Mouse (Mus musculus): ENCODE measurements around the gene Onecut1. TPM values are rescaled to one million over a fixed set of nuclear protein-coding genes. Genes with fewer than 3 reads are reported as not detected.

Onecut1 gene
- total RNA-seq, 2 experiments from 2014 or later: not detected

GRCm38 (mm10) chr9:74858111-74858510 is 3.6 kb upstream of the Onecut1 start:
- no peak for ATAC-seq (ENCODE audit: poor library complexity, severe bottlenecking)

GRCm38 (mm10) chr9:74860461-74860860 is 1.3 kb upstream of the Onecut1 start:
- no peak for ATAC-seq (ENCODE audit: poor library complexity, severe bottlenecking)

- no peak for ATAC-seq (ENCODE audit: poor library complexity, severe bottlenecking)
Observed at GRCm38 (mm10) chr9:74862096-74862780, 517 bp downstream of the Onecut1 start.

DNA sequence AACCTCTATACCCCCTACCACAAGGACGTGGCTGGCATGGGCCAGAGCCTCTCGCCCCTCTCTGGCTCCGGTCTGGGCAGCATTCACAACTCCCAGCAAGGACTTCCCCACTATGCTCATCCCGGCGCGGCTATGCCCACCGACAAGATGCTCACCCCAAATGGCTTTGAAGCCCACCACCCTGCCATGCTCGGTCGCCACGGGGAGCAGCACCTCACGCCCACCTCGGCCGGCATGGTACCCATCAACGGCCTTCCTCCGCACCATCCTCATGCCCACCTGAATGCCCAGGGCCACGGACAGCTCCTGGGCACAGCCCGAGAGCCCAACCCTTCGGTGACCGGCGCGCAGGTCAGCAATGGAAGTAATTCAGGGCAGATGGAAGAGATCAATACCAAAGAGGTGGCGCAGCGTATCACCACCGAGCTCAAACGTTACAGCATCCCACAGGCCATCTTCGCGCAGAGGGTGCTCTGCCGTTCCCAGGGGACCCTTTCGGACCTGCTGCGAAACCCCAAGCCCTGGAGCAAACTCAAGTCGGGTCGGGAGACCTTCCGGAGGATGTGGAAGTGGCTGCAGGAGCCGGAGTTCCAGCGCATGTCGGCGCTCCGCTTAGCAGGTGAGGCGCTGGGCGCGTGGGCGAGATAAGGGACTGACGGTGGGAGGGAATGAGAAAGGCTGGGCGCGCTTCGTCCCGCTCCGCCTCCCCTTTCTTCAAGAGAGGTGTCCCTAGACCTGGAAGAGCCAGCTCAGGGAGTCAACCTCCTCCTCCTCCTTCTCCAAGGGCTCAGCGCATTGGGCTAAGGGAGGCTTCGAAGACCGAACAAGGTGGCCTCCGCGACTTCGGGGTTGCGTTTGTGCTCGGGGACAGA is 1.3 kb downstream of the Onecut1 start:
- no peak for ATAC-seq (ENCODE audit: poor library complexity, severe bottlenecking)

- no peak for ATAC-seq (ENCODE audit: poor library complexity, severe bottlenecking)
Observed at GRCm38 (mm10) chr9:74863655-74864443, 2.1 kb downstream of the Onecut1 start.

GRCm38 (mm10) chr9:74864471-74864870 is 2.8 kb downstream of the Onecut1 start:
- ATAC-seq (ENCODE audit: poor library complexity, severe bottlenecking): no peak

GRCm38 (mm10) chr9:74866596-74867313 is 5.0 kb downstream of the Onecut1 start:
- ATAC-seq (ENCODE audit: poor library complexity, severe bottlenecking): no peak

DNA sequence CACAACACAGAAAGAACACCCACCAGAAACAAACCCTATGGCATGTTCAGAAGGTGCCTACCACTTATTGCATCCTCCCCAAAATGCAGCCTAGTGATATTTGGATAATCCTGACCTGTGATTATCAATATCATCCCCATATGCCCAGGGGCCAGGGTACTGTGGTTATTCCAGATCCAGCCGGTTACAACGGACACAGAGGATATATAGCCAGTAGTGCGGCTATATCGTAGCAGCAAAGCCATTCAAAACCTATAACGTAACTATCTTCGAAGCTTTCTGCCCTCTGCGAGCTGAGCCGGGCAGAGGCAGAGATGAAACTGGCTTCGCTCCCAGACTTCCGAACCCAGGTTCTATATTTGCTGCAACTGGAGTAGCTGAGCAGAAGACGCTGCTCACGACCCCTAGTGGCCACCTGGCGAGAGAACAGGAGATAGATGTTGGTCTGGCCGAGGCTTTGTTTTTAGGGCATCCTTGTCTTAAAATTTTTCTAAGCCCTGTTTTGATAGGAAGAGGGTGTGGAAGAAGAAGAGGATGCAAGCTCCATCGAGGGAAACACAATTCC is 6.0 kb downstream of the Onecut1 start:
- ATAC-seq (ENCODE audit: poor library complexity, severe bottlenecking): no peak

GRCm38 (mm10) chr9:74868336-74868950 is 6.7 kb downstream of the Onecut1 start:
- no peak for ATAC-seq (ENCODE audit: poor library complexity, severe bottlenecking)

GRCm38 (mm10) chr9:74870960-74871688 is 9.4 kb downstream of the Onecut1 start:
- peak; percentile 83 for ATAC-seq (ENCODE audit: poor library complexity, severe bottlenecking)

DNA sequence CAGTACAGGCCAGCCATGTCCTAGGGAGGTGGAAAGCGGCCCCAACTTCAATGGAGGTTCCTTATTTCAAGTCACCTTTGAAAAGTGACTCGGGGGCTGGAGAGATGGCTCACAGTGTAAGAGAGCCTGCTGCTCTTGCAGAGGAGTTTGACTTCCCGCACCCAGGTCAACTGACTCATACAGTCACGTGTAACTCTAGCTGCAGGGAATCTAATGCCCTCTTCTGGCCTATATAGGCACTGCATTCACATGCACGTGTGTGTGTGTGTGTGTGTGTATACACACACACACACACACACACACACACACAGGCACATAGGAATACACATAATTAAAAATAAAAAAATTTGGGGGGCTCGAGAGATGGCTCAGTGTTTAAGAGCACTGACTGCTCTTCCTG is 14.6 kb downstream of the Onecut1 start:
- ATAC-seq (ENCODE audit: poor library complexity, severe bottlenecking): no peak

- no peak for ATAC-seq (ENCODE audit: poor library complexity, severe bottlenecking)
Observed at GRCm38 (mm10) chr9:74877709-74878108, 16.0 kb downstream of the Onecut1 start.

DNA sequence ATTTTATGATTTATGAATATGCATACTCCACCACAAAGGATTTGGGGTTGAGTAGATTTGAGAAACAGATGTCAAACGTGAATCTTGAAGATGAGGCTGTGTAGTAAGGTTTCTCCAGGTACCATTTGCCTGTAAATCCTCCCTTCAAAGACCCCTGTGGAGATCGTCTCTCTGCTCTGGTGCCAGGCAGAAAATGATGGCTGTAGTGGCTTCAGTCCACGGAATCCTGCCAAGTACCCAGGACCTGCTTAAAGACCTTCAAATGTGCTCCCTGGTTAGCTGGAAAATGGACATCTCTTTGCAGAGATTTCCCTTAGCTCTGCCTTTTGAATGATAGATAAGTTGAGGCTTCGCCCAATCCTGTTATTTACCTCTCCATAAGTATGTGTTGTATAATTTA is 26.1 kb downstream of the Onecut1 start:
- ATAC-seq (ENCODE audit: poor library complexity, severe bottlenecking): no peak

GRCm38 (mm10) chr9:74896742-74897141 is 35.0 kb downstream of the Onecut1 start:
- ATAC-seq (ENCODE audit: poor library complexity, severe bottlenecking): no peak

DNA sequence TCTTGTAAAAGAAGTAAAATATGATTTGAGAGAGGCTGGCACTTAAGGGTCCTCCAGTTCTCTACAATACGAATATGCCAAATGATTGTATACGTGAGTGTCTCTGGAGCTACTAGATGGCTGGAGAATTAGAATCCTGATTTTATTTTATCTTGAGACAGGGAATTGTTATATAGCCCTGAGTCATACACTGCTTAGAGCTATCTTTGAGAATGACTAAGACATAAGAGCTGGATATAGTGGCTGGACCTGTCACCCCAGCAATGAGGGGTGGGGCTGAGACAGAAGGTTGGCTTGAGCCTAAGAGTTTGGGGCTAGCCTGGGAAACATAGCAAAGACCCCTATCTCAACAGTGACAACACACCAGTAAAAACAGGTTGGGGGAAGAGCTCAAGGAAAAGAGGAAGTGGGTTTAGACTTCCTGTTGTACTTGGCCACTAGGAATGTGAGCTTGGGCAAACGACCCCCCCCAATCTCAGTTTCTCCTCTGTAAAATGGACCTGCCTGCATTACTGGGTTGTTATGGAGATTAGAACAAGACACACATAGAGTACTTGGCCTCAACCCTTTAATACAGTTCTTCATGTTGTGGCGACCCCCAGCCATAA is 35.8 kb downstream of the Onecut1 start:
- ATAC-seq (ENCODE audit: poor library complexity, severe bottlenecking): 0 out of 2 replicates have a peak, but pooled peaks have one; percentile 40

DNA sequence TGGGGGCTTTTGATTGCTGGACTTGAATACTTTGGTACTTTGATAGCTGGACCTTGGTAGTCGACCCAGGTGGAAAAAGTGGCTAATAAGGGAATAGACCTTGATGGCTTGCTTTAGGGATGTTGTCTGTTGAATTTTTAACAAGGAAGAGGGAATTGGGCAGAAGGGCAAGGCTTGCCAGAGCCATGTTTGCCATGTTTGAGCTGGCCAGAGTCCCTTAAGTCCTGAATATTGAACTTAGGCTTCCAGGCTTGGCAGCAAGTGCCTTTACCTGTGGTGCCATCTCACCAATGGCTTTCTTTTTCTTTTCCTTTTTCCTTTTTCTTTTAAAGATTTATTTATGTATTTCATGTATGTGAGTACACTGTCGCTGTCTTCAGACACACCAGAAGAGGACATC is 38.4 kb downstream of the Onecut1 start:
- no peak for ATAC-seq (ENCODE audit: poor library complexity, severe bottlenecking)

DNA sequence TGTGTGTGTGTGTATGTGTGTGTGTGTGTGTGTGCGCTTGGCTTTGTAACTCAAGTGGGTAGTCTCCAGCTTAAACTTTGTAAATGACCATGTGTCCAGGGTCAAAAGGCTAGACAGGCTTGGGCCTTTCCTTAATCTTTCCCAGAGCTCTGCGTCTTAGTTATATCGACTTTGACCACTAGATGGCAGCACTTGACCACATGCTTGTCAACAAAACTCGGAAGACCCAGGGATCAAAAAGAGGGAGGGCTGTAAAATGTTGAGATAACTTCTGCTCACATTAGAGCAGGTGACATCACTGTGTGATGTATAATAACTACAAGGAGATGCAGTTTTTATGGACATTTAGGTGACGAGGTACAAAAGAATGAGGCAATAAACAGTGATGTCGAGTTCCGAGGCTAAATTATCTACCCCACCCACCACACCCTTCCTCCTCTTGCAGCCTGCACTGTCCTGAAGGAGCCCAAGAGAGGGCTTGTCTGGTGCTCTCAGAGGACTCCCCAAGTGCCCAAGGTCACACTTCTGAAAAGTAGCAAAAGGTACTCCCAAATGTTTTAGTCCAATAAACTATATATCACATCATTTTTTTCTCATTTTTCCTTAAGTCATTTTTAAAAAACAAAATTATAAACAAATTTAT is 43.3 kb downstream of the Onecut1 start:
- ATAC-seq (ENCODE audit: poor library complexity, severe bottlenecking): peak; percentile 70

- peak; percentile 81 for ATAC-seq (ENCODE audit: poor library complexity, severe bottlenecking)
Observed at GRCm38 (mm10) chr9:74906951-74907350, 45.2 kb downstream of the Onecut1 start.

Measured in megakaryocyte, adult 5-6 weeks (primary cell).